Mouse (Mus musculus) adrenal gland, adult 8-10 months (tissue): ENCODE results near the gene Fam189a1. TPM values are rescaled to one million over a fixed set of nuclear protein-coding genes. Genes with fewer than 3 reads are reported as not detected.

Experiments used
- DNase-seq: peaks from one replicate; pipeline ENCODE4 v3.0.0; 2022
- total RNA-seq, 4 experiments: library from RNA; stranded (reverse); gene quantifications; 2 replicates each; pipeline ENCODE4 v1.2.4; 2022

Gene Fam189a1
- total RNA-seq, 4 experiments from 2014 or later = 0.41 to 0.95 (median 0.48) TPM

DNA sequence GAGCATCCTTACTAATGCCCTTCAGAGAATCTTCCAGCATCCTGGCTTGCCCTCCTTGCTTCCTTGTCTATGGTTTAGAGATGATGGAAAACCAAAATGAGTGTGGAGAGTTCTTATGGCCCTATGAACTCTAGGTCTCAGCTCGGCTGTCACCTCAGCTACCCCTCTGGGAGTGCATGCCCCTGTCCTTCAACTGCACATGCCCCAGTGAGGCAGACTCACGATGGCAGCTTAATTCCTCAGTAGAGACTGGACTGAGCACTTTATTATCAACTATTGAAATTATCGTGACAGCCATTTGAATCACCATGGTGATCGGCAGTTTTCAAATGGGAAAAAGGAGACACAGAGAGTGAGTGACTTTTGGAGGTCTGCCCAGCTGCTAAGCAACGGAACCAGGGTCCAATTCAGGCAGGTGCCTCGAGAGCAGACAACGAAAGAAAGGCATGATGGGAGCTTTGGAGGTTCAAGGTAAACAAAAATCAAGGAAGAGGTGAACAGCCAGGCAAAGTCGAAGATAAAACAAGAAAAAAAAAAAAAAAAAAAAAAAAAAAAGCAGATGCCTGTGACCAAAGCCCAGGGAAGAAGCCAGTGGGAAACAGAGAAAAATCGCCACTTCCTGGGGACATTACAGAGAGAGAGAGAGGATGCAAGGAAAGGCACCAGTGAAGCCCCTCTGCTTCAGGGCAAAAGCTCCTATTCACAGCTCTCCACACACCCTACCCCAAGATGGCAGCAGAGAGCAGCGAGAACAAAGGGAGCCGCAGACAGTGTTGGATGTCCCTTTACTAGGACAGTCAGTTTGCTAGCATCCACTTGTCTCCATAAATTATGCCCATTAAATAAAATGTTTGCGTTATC, 206.2 kb downstream of the Fam189a1 start:
- peak; percentile 19 for DNase-seq

DNA sequence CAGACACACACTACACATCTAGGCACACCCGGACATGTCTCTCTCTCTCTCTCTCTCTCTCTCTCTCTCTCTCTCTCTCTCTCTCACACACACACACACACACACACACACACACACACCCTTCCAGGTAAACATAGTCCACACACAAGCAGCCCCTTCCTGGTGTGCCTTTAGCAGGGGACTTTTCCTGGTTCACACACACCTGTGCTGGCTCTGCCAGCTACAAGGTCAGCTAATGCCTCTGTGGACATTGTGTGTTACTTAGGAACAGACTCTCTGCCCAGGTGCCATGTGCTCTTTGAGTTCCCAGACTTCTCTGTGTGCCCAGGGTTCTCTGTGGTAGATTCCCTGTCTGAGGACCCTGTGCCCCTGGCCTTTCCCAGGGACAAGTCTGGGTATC, 206.9 kb downstream of the Fam189a1 start:
- DNase-seq = no peak

- DNase-seq = no peak
Observed at GRCm38 (mm10) chr7:64944686-64945085, 211.7 kb downstream of the Fam189a1 start.

- no peak for DNase-seq
Observed at GRCm38 (mm10) chr7:64944175-64944574, 212.2 kb downstream of the Fam189a1 start.

GRCm38 (mm10) chr7:64936927-64937326, 219.4 kb downstream of the Fam189a1 start:
- no peak for DNase-seq

- no peak for DNase-seq
Observed at GRCm38 (mm10) chr7:64934115-64934514, 222.3 kb downstream of the Fam189a1 start.

- no peak for DNase-seq
Observed at GRCm38 (mm10) chr7:64930980-64931379, 225.4 kb downstream of the Fam189a1 start.

DNA sequence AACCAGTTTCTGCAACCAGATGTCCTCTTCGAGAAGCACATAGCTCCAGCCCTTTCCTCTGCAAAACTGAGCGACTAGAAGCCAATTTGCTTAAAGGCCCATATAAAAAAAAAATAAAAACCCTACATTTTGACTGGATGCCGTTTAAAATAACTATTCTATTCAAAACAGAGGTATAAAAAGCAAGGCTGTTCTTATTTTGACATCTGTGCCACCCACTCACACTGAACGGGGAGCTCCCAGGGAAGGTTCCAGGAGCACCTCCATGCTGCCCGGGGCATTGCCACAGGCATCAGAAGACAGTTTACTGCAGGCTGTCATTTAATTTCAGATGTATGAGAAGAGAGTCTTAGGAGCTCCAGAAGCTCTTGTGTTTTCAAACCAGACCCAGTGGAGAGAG, 232.5 kb downstream of the Fam189a1 start:
- no peak for DNase-seq

DNA sequence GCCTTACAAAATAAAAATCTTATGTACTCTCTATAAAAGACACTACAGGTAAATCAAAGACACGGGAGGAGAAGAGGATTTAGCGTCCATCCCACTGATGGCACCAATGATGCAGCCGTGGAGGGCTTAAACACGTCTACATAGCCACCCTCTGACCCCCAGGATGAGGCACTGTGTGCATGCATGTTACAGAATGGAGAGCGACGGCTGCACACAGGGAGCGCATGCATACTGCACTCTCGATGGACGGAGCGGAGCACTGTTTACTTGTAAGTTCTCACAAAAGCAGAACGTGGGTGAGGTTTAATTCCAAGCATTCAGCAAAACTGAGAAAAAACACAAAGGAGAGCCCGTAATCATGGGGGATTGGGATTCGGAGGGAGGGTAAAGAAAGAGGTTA, 235.2 kb downstream of the Fam189a1 start:
- DNase-seq = no peak

DNA sequence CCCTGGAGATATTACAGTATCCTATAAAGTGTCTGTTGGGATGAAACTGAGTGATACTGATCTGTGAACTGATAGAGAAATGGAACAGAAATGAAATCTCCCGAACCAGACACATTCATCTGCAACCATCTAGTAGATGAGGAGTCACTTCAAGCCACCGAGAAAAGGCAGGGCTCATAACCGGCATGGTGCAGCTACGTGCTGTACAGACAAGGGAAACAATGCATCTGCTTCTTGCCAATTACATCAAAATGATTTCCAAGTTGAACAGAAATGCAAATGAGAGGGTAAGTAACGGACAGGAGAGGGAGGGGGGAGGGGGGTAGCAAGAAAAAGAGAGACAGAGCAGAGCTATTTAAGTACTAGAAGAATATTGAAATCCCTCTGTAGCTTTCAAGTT, 235.6 kb downstream of the Fam189a1 start:
- DNase-seq = no peak

DNA sequence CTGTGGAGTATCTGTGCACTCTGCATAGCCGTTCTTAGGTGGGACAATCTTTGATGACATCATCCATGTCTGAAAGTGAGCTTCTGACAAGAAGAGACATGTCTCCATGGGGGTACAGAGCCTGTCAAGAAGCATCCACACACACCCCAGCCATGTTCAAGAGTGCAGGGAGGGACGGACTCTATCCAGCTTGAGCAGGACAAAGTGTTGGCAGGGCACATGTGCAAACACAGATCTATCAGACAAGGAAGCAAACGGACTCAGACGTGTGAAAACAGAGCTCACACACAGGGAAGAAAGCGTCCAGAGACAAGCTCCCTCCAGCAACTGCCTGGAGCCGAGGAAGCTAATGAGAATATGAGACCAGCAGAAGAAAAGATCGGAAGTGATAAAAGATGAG, 239.7 kb downstream of the Fam189a1 start:
- no peak for DNase-seq

DNA sequence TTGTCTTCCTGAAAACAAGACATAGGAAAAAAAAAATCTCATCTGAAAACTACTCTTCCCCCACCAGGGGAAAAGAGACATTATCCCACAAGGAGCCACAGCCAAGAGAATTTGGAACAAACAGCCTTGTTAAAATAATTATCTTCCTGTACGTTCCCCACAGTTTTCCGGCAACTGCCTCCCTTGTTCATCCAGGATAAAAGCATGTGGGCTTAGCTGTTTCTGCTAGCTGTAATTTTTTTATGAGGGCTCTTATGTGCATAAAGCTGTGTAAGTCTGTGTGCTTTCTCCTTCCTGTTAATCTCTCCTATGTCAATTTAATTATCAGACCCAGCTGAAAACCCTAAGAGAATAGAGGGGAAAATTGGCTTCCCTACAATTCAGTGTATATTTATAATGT, 241.2 kb downstream of the Fam189a1 start:
- no peak for DNase-seq

DNA sequence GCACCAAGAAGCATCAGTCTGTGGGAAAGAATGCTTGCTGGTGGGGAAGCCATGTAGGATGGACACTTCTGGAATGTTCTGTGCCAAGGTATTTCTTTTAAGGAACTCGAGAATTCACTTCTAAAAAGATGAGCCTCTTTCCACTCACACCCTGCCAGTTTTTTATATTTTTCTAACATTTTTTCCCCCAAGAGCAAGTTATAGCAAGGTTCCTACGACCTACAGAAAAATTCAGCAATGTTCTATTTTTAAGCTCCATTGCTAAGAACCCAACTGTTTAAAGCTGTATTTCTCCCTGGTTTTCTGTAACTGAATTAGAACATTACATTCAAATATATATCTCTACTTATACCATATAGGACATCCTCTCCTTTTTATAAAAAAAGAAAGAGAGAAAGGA, 244.4 kb downstream of the Fam189a1 start:
- DNase-seq = no peak

- no peak for DNase-seq
Observed at GRCm38 (mm10) chr7:64910208-64910607, 246.2 kb downstream of the Fam189a1 start.

GRCm38 (mm10) chr7:64906955-64907354, 249.4 kb downstream of the Fam189a1 start:
- no peak for DNase-seq

DNA sequence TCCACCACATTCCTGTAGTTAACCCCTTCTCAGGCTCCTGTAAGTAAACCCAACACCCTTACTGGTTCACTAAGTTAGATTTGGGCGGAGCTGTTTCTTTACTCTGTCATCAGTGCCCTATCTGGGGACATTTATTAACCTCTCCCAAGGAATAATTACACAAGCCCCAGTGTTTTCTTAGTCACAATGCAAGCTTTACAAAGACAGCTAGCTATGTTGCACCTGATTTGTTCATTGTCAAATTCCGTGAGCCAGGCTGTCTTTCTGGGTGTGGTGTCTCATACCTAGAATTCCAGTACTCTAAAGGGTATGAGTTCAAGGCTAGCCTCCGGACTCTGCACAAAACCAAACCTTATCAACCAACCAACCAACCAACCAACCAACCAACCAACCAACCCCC, 250.9 kb downstream of the Fam189a1 start:
- no peak for DNase-seq

GRCm38 (mm10) chr7:64900249-64900648, 256.1 kb downstream of the Fam189a1 start:
- no peak for DNase-seq

DNA sequence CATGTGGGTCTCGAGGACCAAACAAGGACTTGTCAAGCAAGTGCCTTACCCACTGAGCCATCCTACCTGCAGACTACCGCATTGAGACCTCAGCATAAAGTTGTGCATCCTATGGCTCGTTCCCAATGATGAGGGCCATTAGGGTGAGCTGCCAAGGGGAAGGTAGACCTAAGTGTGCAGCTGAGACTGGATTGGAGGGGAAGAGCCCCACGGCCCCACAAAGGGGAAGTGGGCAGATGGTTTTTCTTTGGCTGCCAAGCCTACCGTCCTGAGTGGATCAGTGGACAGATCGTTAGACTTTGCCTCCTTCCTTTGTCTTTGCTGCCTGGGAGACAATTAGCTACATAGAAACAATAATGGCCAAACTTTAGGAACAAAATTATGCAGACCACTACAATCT, 259.8 kb downstream of the Fam189a1 start:
- no peak for DNase-seq

GRCm38 (mm10) chr7:64895685-64896101, 260.7 kb downstream of the Fam189a1 start:
- no peak for DNase-seq

- DNase-seq = peak; percentile 72
Observed at GRCm38 (mm10) chr7:64891139-64891538, 265.2 kb downstream of the Fam189a1 start.

GRCm38 (mm10) chr7:64889919-64890318, 266.5 kb downstream of the Fam189a1 start:
- DNase-seq = peak; percentile 28

- DNase-seq = no peak
Observed at GRCm38 (mm10) chr7:64884187-64884862, 272.0 kb downstream of the Fam189a1 start.

DNA sequence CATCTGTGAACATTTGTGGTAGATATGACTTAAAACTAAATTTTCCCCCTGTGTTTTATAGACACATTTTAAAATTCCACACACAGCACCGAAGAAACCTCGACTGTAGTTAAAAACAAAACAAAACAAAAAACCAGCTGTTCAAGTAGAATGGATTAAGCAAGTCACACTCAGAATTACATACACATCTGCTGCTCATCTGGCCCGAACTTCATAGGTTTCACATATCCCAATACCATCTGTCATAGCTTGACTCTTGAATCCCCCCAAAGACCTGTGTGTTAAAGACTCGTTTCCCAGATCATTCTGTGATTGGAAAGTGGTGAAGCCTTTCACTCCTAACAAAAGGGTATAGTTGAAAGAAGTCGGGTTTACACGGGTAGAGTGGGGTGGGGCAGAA, 274.1 kb downstream of the Fam189a1 start:
- DNase-seq = no peak

GRCm38 (mm10) chr7:64881387-64881786, 275.0 kb downstream of the Fam189a1 start:
- DNase-seq = no peak
